ENCODE assay signal across 8 mouse cellular contexts in genomic region chr11:96987873-96988655, GRCm38 (mm10). TPM values are rescaled to one million over a fixed set of nuclear protein-coding genes. Genes with fewer than 3 reads are reported as not detected.
A peak's percentile ranks its signal among the peaks of the same experiment; 100 is the strongest.
DNase-seq lines count a peak whose midpoint lies in the region; ATAC-seq lines count a peak whose summit lies in the region.

No protein-coding gene starts in this region.

- no peak overlapping the region for H3K9ac ChIP-seq in intestine, embryonic 15.5 days
- peak overlapping the region; percentile 7; the same call in 1 of the 2 replicates for H3K9ac ChIP-seq in midbrain, embryonic 14.5 days (replicated peaks; ENCODE audit: low read length)

- no peaks in the 10 kb centered on the region for H3K36me3 ChIP-seq in intestine, embryonic 15.5 days
- no peaks in the 10 kb centered on the region for H3K36me3 ChIP-seq in midbrain, embryonic 14.5 days (ENCODE audit: control insufficient read depth, insufficient read depth, low read length)

- H3K27me3 ChIP-seq in intestine, embryonic 15.5 days (replicated peaks), result no peaks in the 10 kb centered on the region
- H3K27me3 ChIP-seq in midbrain, embryonic 14.5 days (ENCODE audit: control insufficient read depth, insufficient read depth, low read length), result peaks cover 2% of the 10 kb centered on the region; the same call in 1 of the 2 replicates

- DNase-seq in embryo, embryonic 11 days, result peak; percentile 49
- DNase-seq in embryo, embryonic 10.5 days (ENCODE audit: low spot score), result no peak
- DNase-seq in 3T3-L1 (ENCODE audit: low read depth, low spot score), result peak; percentile 70
- peak; percentile 68 for DNase-seq in midbrain, embryonic 14.5 days
- peak; percentile 66 for DNase-seq in thymus, postnatal 25 days
- DNase-seq in adrenal gland, adult 2 months, result no peak

- H3K27ac ChIP-seq in intestine, embryonic 15.5 days, result no peak overlapping the region
- 0 out of 2 replicates have a peak overlapping the region, but pooled peaks have one; percentile 14 for H3K27ac ChIP-seq in midbrain, embryonic 14.5 days (replicated peaks; ENCODE audit: low read depth, low read length)

- no peaks in the 10 kb centered on the region for H3K9me3 ChIP-seq in intestine, embryonic 15.5 days
- no peaks in the 10 kb centered on the region for H3K9me3 ChIP-seq in midbrain, embryonic 14.5 days (ENCODE audit: control insufficient read depth, low read length)

- peak overlapping the region; percentile 53 for H3K4me2 ChIP-seq in intestine, embryonic 15.5 days (replicated peaks)
- peak overlapping the region; percentile 55 for H3K4me2 ChIP-seq in midbrain, embryonic 14.5 days (ENCODE audit: low read length)

- peak; percentile 34; the same call in 1 of the 2 replicates for ATAC-seq in common myeloid progenitor, adult 5-6 weeks (replicated peaks; ENCODE audit: low read depth, poor library complexity, severe bottlenecking)
- peak; percentile 42 for ATAC-seq in intestine, embryonic 15.5 days
- ATAC-seq in midbrain, embryonic 14.5 days (ENCODE audit: low FRiP score, low TSS enrichment), result peak; percentile 37; the same call in 1 of the 2 replicates

- 7% methylated on average over 31 of the region's 31 CpGs for WGBS in intestine, embryonic 15.5 days
- 7% methylated on average over 31 of the region's 31 CpGs for WGBS in midbrain, embryonic 14.5 days

- peak overlapping the region; percentile 12 for H3K4me3 ChIP-seq in intestine, embryonic 15.5 days (replicated peaks)
- H3K4me3 ChIP-seq in midbrain, embryonic 14.5 days (replicated peaks; ENCODE audit: low read depth, low read length), result peak overlapping the region; percentile 36

- H3K4me1 ChIP-seq in intestine, embryonic 15.5 days (replicated peaks), result peaks cover 21% of the 10 kb centered on the region
- peaks cover 8% of the 10 kb centered on the region; the same call in 1 of the 2 replicates for H3K4me1 ChIP-seq in midbrain, embryonic 14.5 days (ENCODE audit: control insufficient read depth, insufficient read depth, low read length)

RNA-seq across cellular contexts. Expression of gene Sp2, which starts 5.3 kb away (rescaled TPM):
- total RNA-seq in common myeloid progenitor, adult 5-6 weeks (2017), result 3.2 and 3.6 TPM in 2 replicates
- polyA plus RNA-seq in intestine, embryonic 15.5 days (2015; fragmentation: Nextera tagmentation; extraction: Ambion mirVana), result 13.3 and 15.1 TPM in 2 replicates
- polyA plus RNA-seq in midbrain, embryonic 14.5 days (2014; fragmentation: Nextera tagmentation; extraction: Ambion mirVana), result 12.3 and 17.2 TPM in 2 replicates
- total RNA-seq in adrenal gland, adult 2 months (2021), result 10 to 100 TPM; 15.4 to 18.6 TPM
- polyA plus RNA-seq in adrenal gland, adult 2 months (2012; rRNA removed), result 15.2 and 19.3 TPM in 2 replicates

RNA-seq across cellular contexts. Expression of gene Sp6, which starts 25.1 kb away (rescaled TPM):
- total RNA-seq in common myeloid progenitor, adult 5-6 weeks (2017), result 0.59 TPM in 1 of 2 replicates, not detected in the other
- 0.29 and 0.30 TPM in 2 replicates for polyA plus RNA-seq in intestine, embryonic 15.5 days (2015; fragmentation: Nextera tagmentation; extraction: Ambion mirVana)
- 0.15 TPM in 1 of 2 replicates, not detected in the other for polyA plus RNA-seq in midbrain, embryonic 14.5 days (2014; fragmentation: Nextera tagmentation; extraction: Ambion mirVana)
- total RNA-seq in adrenal gland, adult 2 months (2021), result under 1 TPM; 0.09 to 0.24 TPM
- 0.10 and 0.31 TPM in 2 replicates for polyA plus RNA-seq in adrenal gland, adult 2 months (2012; rRNA removed)

RNA-seq across cellular contexts. Expression of gene Scrn2, which starts 41.7 kb away (rescaled TPM):
- total RNA-seq in common myeloid progenitor, adult 5-6 weeks (2017), result 18.4 and 21.5 TPM in 2 replicates
- polyA plus RNA-seq in intestine, embryonic 15.5 days (2015; fragmentation: Nextera tagmentation; extraction: Ambion mirVana), result 18.1 and 21.9 TPM in 2 replicates
- 11.3 and 15.6 TPM in 2 replicates for polyA plus RNA-seq in midbrain, embryonic 14.5 days (2014; fragmentation: Nextera tagmentation; extraction: Ambion mirVana)
- total RNA-seq in adrenal gland, adult 2 months (2021), result 10 to 100 TPM; 13.3 to 25.0 TPM
- 27.6 and 28.6 TPM in 2 replicates for polyA plus RNA-seq in adrenal gland, adult 2 months (2012; rRNA removed)

RNA-seq across cellular contexts. Expression of gene Pnpo, which starts 44.3 kb away (rescaled TPM):
- total RNA-seq in common myeloid progenitor, adult 5-6 weeks (2017), result 24.8 and 31.9 TPM in 2 replicates
- polyA plus RNA-seq in intestine, embryonic 15.5 days (2015; fragmentation: Nextera tagmentation; extraction: Ambion mirVana), result 81.9 and 92.8 TPM in 2 replicates
- 18.9 and 20.9 TPM in 2 replicates for polyA plus RNA-seq in midbrain, embryonic 14.5 days (2014; fragmentation: Nextera tagmentation; extraction: Ambion mirVana)
- 10 to 100 TPM; 29.3 to 37.4 TPM for total RNA-seq in adrenal gland, adult 2 months (2021)
- 43.0 and 52.9 TPM in 2 replicates for polyA plus RNA-seq in adrenal gland, adult 2 months (2012; rRNA removed)

RNA-seq across cellular contexts. Expression of gene Lrrc46, which starts 53.1 kb away (rescaled TPM):
- total RNA-seq in common myeloid progenitor, adult 5-6 weeks (2017), result 0.64 and 2.0 TPM in 2 replicates
- polyA plus RNA-seq in intestine, embryonic 15.5 days (2015; fragmentation: Nextera tagmentation; extraction: Ambion mirVana), result 0.40 and 0.45 TPM in 2 replicates
- 2.3 and 3.0 TPM in 2 replicates for polyA plus RNA-seq in midbrain, embryonic 14.5 days (2014; fragmentation: Nextera tagmentation; extraction: Ambion mirVana)
- total RNA-seq in adrenal gland, adult 2 months (2021), result 1 to 10 TPM in 1 of 2 experiments, under 1 TPM in 1; 0.98 to 1.1 TPM
- polyA plus RNA-seq in adrenal gland, adult 2 months (2012; rRNA removed), result 0.47 and 0.50 TPM in 2 replicates

Comparison
In these comparisons a context has a peak if more than half of its experiments do, and no peak if none do; other contexts are left out.
1. DNase-seq: peak in embryo, embryonic 11 days (single experiment), 3T3-L1 (single experiment), midbrain, embryonic 14.5 days (single experiment) and thymus, postnatal 25 days (single experiment); none in embryo, embryonic 10.5 days (single experiment) and adrenal gland, adult 2 months (single experiment).
2. Peak in every context shown above with its lines, with median percentiles within 50 percentile points of each other: ATAC-seq.